Mouse (Mus musculus) spleen, adult 2 months (tissue): ENCODE results near the gene Cmas.

Experiments
- CTCF ChIP-seq: fragments of 200-500 bp; IDR thresholded peaks from 2 replicates; pipeline ENCODE4 v1.5.1; 2011; ENCODE audit warnings: mild to moderate bottlenecking, inconsistent platforms; ENCODE audit not compliant: insufficient read depth, insufficient read length, insufficient replicate concordance; ENCODE audit errors: extremely low read depth
- POLR2A ChIP-seq: fragments of 200-500 bp; IDR thresholded peaks from 2 replicates; pipeline ENCODE4 v1.6.1; 2011; ENCODE audit warnings: low read depth, low read length, inconsistent platforms

GRCm38 (mm10) chr6:142804402-142804801 is 47.9 kb downstream of the Cmas start, which contains the start of gene Sult6b2:
- no peak for TF ChIP-seq POLR2A
- TF ChIP-seq CTCF, result no peak
